Mouse (Mus musculus) cerebellum, adult 2 months (tissue): ENCODE measurements around the gene Gm3045. TPM values are rescaled to one million over a fixed set of nuclear protein-coding genes. Genes with fewer than 3 reads are reported as not detected.

ENCODE experiments used
- DNase-seq, 2 experiments: peaks; one replicate each; pipeline ENCODE4 v3.0.0; 2021
- H3K27ac ChIP-seq: fragments of 200-500 bp; 2 replicates; pipeline ENCODE4 v1.5.1; 2012; ENCODE audit warnings: low read length, control low read depth, inconsistent platforms; ENCODE audit not compliant: insufficient read depth
- H3K27me3 ChIP-seq: fragments of 200-500 bp; 2 replicates; pipeline ENCODE4 v1.6.1; 2012; ENCODE audit warnings: inconsistent platforms, mild to moderate bottlenecking, low read length, moderate library complexity; ENCODE audit not compliant: control insufficient read depth, insufficient read depth
- H3K4me1 ChIP-seq: fragments of 200-500 bp; 2 replicates; pipeline ENCODE4 v1.6.1; 2011; ENCODE audit warnings: low read length; ENCODE audit not compliant: control insufficient read depth, insufficient read depth
- H3K4me3 ChIP-seq: fragments of 200-500 bp; replicated peaks from 2 replicates; pipeline ENCODE3; 2011; ENCODE audit warnings: mild to moderate bottlenecking, low read depth, low read length, control low read depth; ENCODE audit not compliant: insufficient read depth
- CTCF ChIP-seq: fragments of 200-500 bp; IDR thresholded peaks from 2 replicates; pipeline ENCODE4 v1.5.1; 2011; ENCODE audit warnings: low read depth, mild to moderate bottlenecking, control low read depth, low read length, moderate library complexity, borderline replicate concordance; ENCODE audit not compliant: insufficient read depth
- POLR2A ChIP-seq: fragments of 200-500 bp; IDR thresholded peaks from 2 replicates; pipeline ENCODE4 v1.6.1; 2011; ENCODE audit warnings: low read length, control low read depth, borderline replicate concordance; ENCODE audit not compliant: insufficient read depth
- WGBS: fragments of 180-500 bp; shearing (Covaris S2); methylation state at CpG from one replicate; pipeline ENCODE4 v1.1.7; 2018; 5-methylcytosine and 5-hydroxymethylcytosine counted together
- polyA plus RNA-seq: library from polyadenylated mRNA; depleted of rRNA; stranded (reverse); fragments of >200 nt; gene quantifications from 2 replicates; pipeline ENCODE4 v1.2.3, GENCODE M21; 2012; rRNA removed

Gene Gm3045
- not detected in 2 replicates for polyA plus RNA-seq

DNA sequence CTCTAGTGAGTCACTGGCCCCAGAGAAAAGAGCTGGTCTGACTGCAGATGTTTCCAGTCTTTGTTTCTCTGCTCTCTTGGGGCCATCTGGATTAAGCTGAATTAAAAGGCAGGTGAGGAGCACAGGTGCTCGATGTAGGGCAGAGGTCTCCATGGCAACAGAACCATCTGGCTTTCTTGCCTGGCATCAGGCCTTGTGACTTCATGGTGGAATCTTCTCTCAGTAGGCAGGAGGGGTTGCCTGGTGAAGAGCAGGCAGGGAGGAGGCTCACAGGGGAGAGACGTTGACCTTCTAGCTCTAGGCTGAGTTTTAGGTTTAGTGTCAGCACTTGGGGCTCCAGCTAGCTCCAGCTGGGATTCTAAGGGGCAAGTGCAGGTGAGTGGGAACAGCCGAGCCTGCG, at the start of gene Gm3045:
TSS of gene Gm3045 (plus strand) at position 230 of the 400 bp plus-strand sequence.
- Histone ChIP-seq H3K4me3 (no peak within 1 kb of the TSS), H3K27ac (no peak within 1 kb of the TSS), H3K27me3 (no peaks in the 10 kb centered on the region), H3K4me1 (peaks cover 8% of the 10 kb centered on the region)
- WGBS = 56% methylated on average over 4 of the region's 4 CpGs
- peak in 1 of 2 experiments; percentile 54 for DNase-seq
- TF ChIP-seq CTCF = no peak
- no peak for TF ChIP-seq POLR2A

DNA sequence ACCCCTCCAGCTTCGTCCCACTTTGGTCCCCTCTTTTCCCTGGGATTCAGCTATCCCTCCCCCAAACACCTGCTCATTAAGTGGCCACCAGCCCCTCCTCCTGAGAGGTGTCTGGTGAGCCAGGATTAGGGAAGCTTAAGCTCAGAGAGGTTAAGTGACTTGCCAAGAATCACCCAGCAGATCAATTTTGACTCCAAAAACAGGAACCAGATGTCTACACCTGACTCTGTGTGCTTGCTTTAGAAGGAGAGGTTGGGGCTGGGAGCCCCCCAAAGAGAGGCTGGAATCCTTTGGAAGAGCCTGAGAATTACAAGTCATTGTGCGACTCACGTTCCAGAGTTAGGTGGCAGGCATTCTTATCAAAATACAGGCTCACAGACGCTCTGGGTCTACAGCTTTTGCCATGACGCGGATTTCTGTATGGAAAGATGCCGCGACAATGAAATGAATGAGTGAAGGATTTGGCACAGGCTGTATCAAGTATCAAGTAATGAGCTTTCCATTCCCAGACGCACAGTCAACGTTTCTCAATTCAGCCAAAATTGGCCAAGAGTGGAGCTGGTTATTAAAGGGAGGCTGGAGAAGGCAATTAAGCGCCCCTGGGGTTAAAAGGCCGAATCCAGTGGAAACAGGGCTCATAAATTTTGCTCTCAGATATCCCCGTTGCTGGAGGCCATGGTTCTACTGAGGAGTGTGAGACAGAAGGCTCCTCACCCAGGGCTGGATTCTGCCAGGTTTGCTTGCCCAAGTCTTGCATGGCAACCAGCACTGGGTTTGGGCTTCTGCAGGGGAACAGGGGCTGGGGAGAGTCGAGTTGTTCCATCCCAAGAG, 45.3 kb upstream of the Gm3045 start:
- TF ChIP-seq POLR2A (no peak), CTCF (no peak)
- Histone ChIP-seq H3K4me1 (no peaks in the 10 kb centered on the region), H3K27me3 (no peaks in the 10 kb centered on the region), H3K27ac (no peak overlapping the region), H3K4me3 (no peak overlapping the region)
- 79% methylated on average over 14 of the region's 14 CpGs for WGBS
- no peak for DNase-seq

DNA sequence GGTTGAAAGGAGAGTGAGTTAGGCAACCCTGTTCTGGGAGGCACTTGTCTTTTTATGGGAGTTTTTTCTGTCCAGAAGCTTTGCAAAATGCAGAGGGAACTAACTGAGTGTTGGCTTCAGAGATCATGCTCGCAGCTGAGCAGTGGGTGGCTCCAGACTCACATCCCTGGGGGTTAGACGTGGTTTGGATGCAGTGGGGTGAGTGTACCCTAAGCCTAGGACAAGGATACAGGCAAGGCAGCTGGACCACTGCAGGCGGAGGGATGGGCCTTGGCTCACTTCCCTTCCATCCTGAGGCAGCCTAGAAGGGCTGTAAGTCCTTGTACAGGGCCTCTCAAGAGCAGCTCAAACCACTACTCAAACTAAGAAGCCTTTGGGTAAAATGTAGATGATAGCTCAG, 43.0 kb upstream of the Gm3045 start:
- WGBS = 54% methylated on average over 3 of the region's 3 CpGs

DNA sequence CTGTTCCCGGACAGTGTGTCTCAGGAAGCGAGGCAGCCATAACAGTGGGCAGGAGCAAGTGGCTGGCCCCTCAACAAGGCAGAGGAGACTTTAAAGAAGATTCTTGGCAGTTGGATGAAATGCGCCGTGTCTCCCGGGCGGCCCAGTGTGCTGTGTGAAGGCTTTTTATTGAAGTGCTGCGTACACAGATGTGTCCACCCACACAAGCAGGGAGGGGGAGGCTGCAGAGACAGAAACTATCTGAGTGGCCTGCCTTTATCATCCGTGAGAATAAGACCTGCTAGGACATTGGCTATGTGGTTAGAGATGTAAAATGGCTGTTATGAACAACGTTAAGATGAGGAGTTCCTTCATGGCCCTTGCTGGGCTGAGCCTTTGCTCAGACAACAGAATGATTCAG, 40.0 kb upstream of the Gm3045 start:
- no peak overlapping the region for H3K4me3 ChIP-seq
- no peaks in the 10 kb centered on the region for H3K4me1 ChIP-seq
- TF ChIP-seq POLR2A (no peak), CTCF (no peak)
- no peaks in the 10 kb centered on the region for H3K27me3 ChIP-seq
- no peak overlapping the region for H3K27ac ChIP-seq
- WGBS = 46% methylated on average over 9 of the region's 9 CpGs
- no peak for DNase-seq

More for the DNA sequence above, 43.0 kb upstream of the Gm3045 start:
- H3K4me3 ChIP-seq = no peak overlapping the region
- TF ChIP-seq POLR2A (no peak), CTCF (no peak)
- H3K27ac ChIP-seq = no peak overlapping the region
- DNase-seq = no peak
- H3K27me3 ChIP-seq = no peaks in the 10 kb centered on the region
- no peaks in the 10 kb centered on the region for H3K4me1 ChIP-seq

DNA sequence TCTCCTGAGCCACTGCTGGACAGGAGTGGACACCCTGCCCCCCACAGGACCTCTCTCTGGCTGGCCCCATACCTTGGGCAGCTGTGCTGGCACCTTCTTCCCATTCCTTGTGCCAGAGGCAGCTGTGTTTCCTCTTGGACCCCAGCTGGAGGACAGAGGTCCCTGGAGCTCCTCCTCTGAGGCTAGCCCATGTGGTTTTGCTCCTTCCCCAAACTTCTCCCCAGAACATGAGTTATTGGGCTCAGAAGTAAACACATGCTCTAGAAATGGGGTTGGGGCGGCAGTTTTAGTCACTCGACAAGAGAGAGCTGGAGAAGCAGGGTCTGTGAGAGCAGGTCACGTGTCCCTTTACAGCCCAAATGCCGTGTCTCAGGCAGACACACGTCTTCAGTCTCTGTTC, 39.0 kb upstream of the Gm3045 start:
- no peak for DNase-seq
- Histone ChIP-seq H3K27ac (no peak overlapping the region), H3K4me1 (no peaks in the 10 kb centered on the region), H3K27me3 (no peaks in the 10 kb centered on the region), H3K4me3 (no peak overlapping the region)
- whole genome bisulfite sequencing = 82% methylated on average over 5 of the region's 5 CpGs
- TF ChIP-seq CTCF = no peak
- no peak for TF ChIP-seq POLR2A

DNA sequence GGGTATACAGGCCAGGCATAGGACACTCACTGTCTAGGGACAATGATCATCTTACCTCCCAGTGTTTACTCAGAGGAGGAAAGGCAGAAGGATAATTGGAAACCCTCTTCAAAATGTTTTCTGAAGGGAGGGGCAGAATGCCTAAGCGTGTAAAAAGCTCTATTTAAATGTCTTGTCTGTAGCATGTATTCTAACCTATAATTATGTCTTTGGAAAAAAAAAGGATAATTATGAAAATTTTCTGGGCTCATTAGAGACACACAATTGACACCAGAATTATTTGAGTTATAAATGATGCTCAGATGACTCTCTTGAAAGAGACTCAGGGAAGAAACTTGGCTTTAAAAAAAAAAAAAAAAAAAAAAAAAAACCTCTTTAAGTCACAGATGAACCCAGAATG, 38.4 kb upstream of the Gm3045 start:
- no peak for TF ChIP-seq POLR2A
- no peak for TF ChIP-seq CTCF
- no peaks in the 10 kb centered on the region for H3K27me3 ChIP-seq
- no peaks in the 10 kb centered on the region for H3K4me1 ChIP-seq
- 91% methylated on average over 1 of the region's 1 CpGs for WGBS
- DNase-seq = no peak
- no peak overlapping the region for H3K27ac ChIP-seq
- no peak overlapping the region for H3K4me3 ChIP-seq

DNA sequence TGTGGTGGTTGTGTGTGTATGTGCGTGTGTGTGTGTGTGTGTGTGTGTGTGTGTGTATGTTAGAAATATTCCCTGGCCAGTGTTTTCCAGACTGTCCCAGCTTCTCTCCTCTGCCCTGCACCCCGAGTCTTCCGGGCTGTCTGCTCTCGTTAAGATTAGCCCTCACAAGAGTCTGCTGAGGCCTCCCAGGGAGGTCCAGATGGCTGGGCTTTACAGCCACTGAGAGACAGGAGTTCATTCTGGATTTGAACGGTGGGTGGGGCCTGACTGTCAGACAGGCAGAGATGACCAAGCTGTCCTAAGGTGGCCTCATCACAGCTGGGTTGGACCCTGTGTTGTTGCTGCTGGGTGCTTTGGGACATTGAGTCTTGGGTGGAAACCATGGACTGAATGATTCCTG, 28.8 kb upstream of the Gm3045 start:
- 18% methylated on average over 5 of the region's 5 CpGs for WGBS
- no peaks in the 10 kb centered on the region for H3K27me3 ChIP-seq
- H3K4me3 ChIP-seq = no peak overlapping the region
- H3K27ac ChIP-seq = no peak overlapping the region
- peaks cover 6% of the 10 kb centered on the region for H3K4me1 ChIP-seq
- peak; percentile 19 to 28 for DNase-seq
- TF ChIP-seq CTCF (no peak), POLR2A (no peak)

DNA sequence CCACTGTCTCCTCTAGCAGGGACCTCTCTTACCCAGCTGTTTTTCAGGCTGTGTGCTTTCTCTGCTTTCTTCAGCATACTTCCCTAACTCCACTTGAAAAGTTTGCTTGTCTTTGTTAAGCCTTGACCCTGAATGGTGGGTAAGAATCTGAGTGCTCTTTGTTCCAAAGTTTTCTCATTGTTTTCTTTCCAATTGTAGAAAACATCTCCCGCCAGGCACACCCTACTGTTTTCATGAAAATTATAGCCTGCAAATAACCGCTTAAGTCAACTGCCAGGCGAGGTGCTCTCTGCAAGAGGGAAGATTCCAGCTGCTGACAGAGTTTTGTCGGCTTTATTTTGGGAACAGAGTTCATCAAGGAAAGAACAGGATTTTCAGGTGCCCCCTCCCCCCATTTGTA, 25.2 kb upstream of the Gm3045 start:
- 91% methylated on average over 4 of the region's 4 CpGs for WGBS
- no peaks in the 10 kb centered on the region for H3K27me3 ChIP-seq

More for the DNA sequence above, 25.2 kb upstream of the Gm3045 start:
- H3K4me1 ChIP-seq = peaks cover 32% of the 10 kb centered on the region
- H3K27ac ChIP-seq = no peak overlapping the region
- TF ChIP-seq CTCF (no peak), POLR2A (no peak)
- no peak overlapping the region for H3K4me3 ChIP-seq
- DNase-seq = no peak
